ENCODE assay signal across 8 mouse cellular contexts in genomic region chr11:28734941-28735597, GRCm38 (mm10).
DNase-seq lines count a peak whose midpoint lies in the region; ATAC-seq and TF ChIP-seq lines count a peak whose summit lies in the region.

No protein-coding gene starts in this region.

- H3K4me3 ChIP-seq in forebrain, embryonic 11.5 days (ENCODE audit: low read depth, low read length) = no peak overlapping the region
- H3K4me3 ChIP-seq in midbrain, embryonic 11.5 days (ENCODE audit: low read depth, low read length) = no peak overlapping the region
- H3K4me3 ChIP-seq in lung, postnatal 0 days (ENCODE audit: low read depth, low read length) = no peak overlapping the region

- intact Hi-C loops in heart, postnatal 14 days (cut with DNase I) = no loop called here

- peak; percentile 93 for ATAC-seq in forebrain, embryonic 11.5 days (replicated peaks; ENCODE audit: low FRiP score)
- ATAC-seq in midbrain, embryonic 11.5 days (ENCODE audit: low FRiP score) = peak; percentile 96
- no peak for ATAC-seq in lung, postnatal 0 days
- ATAC-seq in monocyte, adult 5-6 weeks (replicated peaks; ENCODE audit: insufficient number of reproducible peaks, low FRiP score, low TSS enrichment, poor library complexity, severe bottlenecking) = no peak

- no peaks in the 10 kb centered on the region for H3K27me3 ChIP-seq in forebrain, embryonic 11.5 days (ENCODE audit: control insufficient read depth, insufficient read depth, low read length)
- H3K27me3 ChIP-seq in midbrain, embryonic 11.5 days (ENCODE audit: control insufficient read depth, insufficient read depth, low read length) = peaks cover 3% of the 10 kb centered on the region; the same call in 1 of the 2 replicates
- H3K27me3 ChIP-seq in lung, postnatal 0 days (replicated peaks; ENCODE audit: insufficient read depth, low read length) = no peaks in the 10 kb centered on the region

- no peak for TF ChIP-seq EP300 in lung, postnatal 0 days (IDR thresholded peaks at IDR 0.05)

- peak overlapping the region; percentile 39; the same call in 1 of the 2 replicates for H3K4me2 ChIP-seq in forebrain, embryonic 11.5 days (ENCODE audit: low read depth, low read length, severe bottlenecking)
- peak overlapping the region; percentile 34 for H3K4me2 ChIP-seq in midbrain, embryonic 11.5 days
- no peak overlapping the region for H3K4me2 ChIP-seq in lung, postnatal 0 days (replicated peaks; ENCODE audit: low read depth, low read length)

- H3K36me3 ChIP-seq in forebrain, embryonic 11.5 days (ENCODE audit: control insufficient read depth, insufficient read depth, low read length) = no peaks in the 10 kb centered on the region
- H3K36me3 ChIP-seq in midbrain, embryonic 11.5 days (ENCODE audit: control insufficient read depth, insufficient read depth, low read length) = no peaks in the 10 kb centered on the region
- no peaks in the 10 kb centered on the region for H3K36me3 ChIP-seq in lung, postnatal 0 days (ENCODE audit: insufficient read depth, low read length)

- H3K9ac ChIP-seq in forebrain, embryonic 11.5 days (ENCODE audit: low read length) = no peak overlapping the region
- peak overlapping the region; percentile 36; the same call in 1 of the 2 replicates for H3K9ac ChIP-seq in midbrain, embryonic 11.5 days (ENCODE audit: low read length)
- no peak overlapping the region for H3K9ac ChIP-seq in lung, postnatal 0 days (replicated peaks; ENCODE audit: low read depth)

- no peaks in the 10 kb centered on the region for H3K9me3 ChIP-seq in forebrain, embryonic 11.5 days (ENCODE audit: control insufficient read depth, low read length)
- H3K9me3 ChIP-seq in midbrain, embryonic 11.5 days (ENCODE audit: control insufficient read depth, low read length) = no peaks in the 10 kb centered on the region
- no peaks in the 10 kb centered on the region for H3K9me3 ChIP-seq in lung, postnatal 0 days (ENCODE audit: low read length)

- DNase-seq in brain, embryonic 18.5 days (ENCODE audit: low read depth, low spot score) = peak; percentile 20
- peak; percentile 67 for DNase-seq in forebrain, embryonic 11.5 days (ENCODE audit: low spot score)
- DNase-seq in heart, postnatal 14 days = peak; percentile 18 to 29
- peak; percentile 20 for DNase-seq in kidney, postnatal 14 days
- peak; percentile 95 for DNase-seq in midbrain, embryonic 11.5 days (ENCODE audit: low spot score, missing footprints)
- DNase-seq in testis, postnatal 10 days (ENCODE audit: low spot score) = peak; percentile 35
- DNase-seq in lung, postnatal 0 days (ENCODE audit: low spot score) = no peak

- no peaks in the 10 kb centered on the region; the same call in 1 of the 2 replicates for H3K4me1 ChIP-seq in forebrain, embryonic 11.5 days (replicated peaks; ENCODE audit: control insufficient read depth, insufficient read depth, low read length)
- H3K4me1 ChIP-seq in midbrain, embryonic 11.5 days (ENCODE audit: control insufficient read depth, insufficient read depth, low read length) = peaks cover 8% of the 10 kb centered on the region
- no peaks in the 10 kb centered on the region for H3K4me1 ChIP-seq in lung, postnatal 0 days (ENCODE audit: insufficient read depth, low read depth, low read length)

- 2% methylated on average over 8 of the region's 8 CpGs for WGBS in forebrain, embryonic 11.5 days
- 3% methylated on average over 8 of the region's 8 CpGs for WGBS in midbrain, embryonic 11.5 days
- WGBS in lung, postnatal 0 days = 19% methylated on average over 8 of the region's 8 CpGs

- peak overlapping the region; percentile 37; the same call in 1 of the 2 replicates for H3K27ac ChIP-seq in forebrain, embryonic 11.5 days (ENCODE audit: low read depth, low read length)
- peak overlapping the region; percentile 58; the same call in 1 of the 2 replicates for H3K27ac ChIP-seq in midbrain, embryonic 11.5 days (ENCODE audit: low read depth, low read length)
- no peak overlapping the region for H3K27ac ChIP-seq in lung, postnatal 0 days (ENCODE audit: low read length)

- no peak for TF ChIP-seq CTCF in lung, postnatal 0 days (IDR thresholded peaks at IDR 0.05)

Comparison
In these comparisons a context has a peak if more than half of its experiments do, and no peak if none do; other contexts are left out.
1. ATAC-seq: peak in forebrain, embryonic 11.5 days (single experiment) and midbrain, embryonic 11.5 days (single experiment); none in lung, postnatal 0 days (single experiment) and monocyte, adult 5-6 weeks (single experiment).